Mouse (Mus musculus) intestine, embryonic 16.5 days (tissue): Measurements from ENCODE around the gene Enpp4. TPM values are rescaled to one million over a fixed set of nuclear protein-coding genes. Genes with fewer than 3 reads are reported as not detected.
A peak's percentile ranks its signal among the peaks of the same experiment; 100 is the strongest.

Source experiments
- ATAC-seq: fragments of 200-750 bp; cut with Nextera tagmentation; 2 replicates; pipeline ENCODE4 v1.8.0; 2017; ENCODE audit warnings: moderate TSS enrichment, moderate library complexity
- H3K27ac ChIP-seq: fragments of 300-500 bp; sonication (generic); 2 replicates; pipeline ENCODE4 v1.5.1; 2014; ENCODE audit warnings: mild to moderate bottlenecking, low read length
- H3K27me3 ChIP-seq: fragments of 300-500 bp; sonication (generic); replicated peaks from 2 replicates; pipeline ENCODE4 v1.6.1; 2014; ENCODE audit warnings: low read length, control low read depth, mixed read lengths; ENCODE audit not compliant: control insufficient read depth, insufficient read depth
- H3K36me3 ChIP-seq: fragments of 300-500 bp; sonication (generic); 2 replicates; pipeline ENCODE4 v1.6.1; 2014; ENCODE audit warnings: low read length, control low read depth; ENCODE audit not compliant: control insufficient read depth, insufficient read depth
- H3K4me1 ChIP-seq: fragments of 300-500 bp; sonication (generic); 2 replicates; pipeline ENCODE4 v1.6.1; 2014; ENCODE audit warnings: low read length, control low read depth, mixed read lengths; ENCODE audit not compliant: control insufficient read depth, insufficient read depth
- H3K4me2 ChIP-seq: fragments of 300-500 bp; sonication (generic); 2 replicates; pipeline ENCODE4 v1.6.1; 2014; ENCODE audit warnings: low read depth, low read length, control low read depth
- H3K4me3 ChIP-seq: fragments of 300-500 bp; sonication (generic); 2 replicates; pipeline ENCODE4 v1.5.1; 2014; ENCODE audit warnings: mild to moderate bottlenecking, low read length
- H3K9ac ChIP-seq: fragments of 300-500 bp; sonication (generic); 2 replicates; pipeline ENCODE4 v1.6.1; 2014; ENCODE audit warnings: low read depth, low read length
- H3K9me3 ChIP-seq: fragments of 300-500 bp; sonication (generic); 2 replicates; pipeline ENCODE4 v1.6.1; 2016; ENCODE audit warnings: low read length, control low read depth; ENCODE audit not compliant: control insufficient read depth
- WGBS: fragments of 180-500 bp; shearing (Covaris S2); extraction: QIAGEN DNeasy Blood & Tissue Kit; methylation state at CpG from one replicate; pipeline ENCODE4 v1.1.7; 2014; 5-methylcytosine and 5-hydroxymethylcytosine counted together
- polyA plus RNA-seq: library from polyadenylated mRNA; unstranded; fragments of >200 nt; fragmentation: Nextera tagmentation; extraction: Ambion mirVana; gene quantifications from 2 replicates; pipeline ENCODE4 v1.2.1, GENCODE M21; 2015

Enpp4 gene
- polyA plus RNA-seq = 4.4 and 4.9 TPM in 2 replicates

DNA sequence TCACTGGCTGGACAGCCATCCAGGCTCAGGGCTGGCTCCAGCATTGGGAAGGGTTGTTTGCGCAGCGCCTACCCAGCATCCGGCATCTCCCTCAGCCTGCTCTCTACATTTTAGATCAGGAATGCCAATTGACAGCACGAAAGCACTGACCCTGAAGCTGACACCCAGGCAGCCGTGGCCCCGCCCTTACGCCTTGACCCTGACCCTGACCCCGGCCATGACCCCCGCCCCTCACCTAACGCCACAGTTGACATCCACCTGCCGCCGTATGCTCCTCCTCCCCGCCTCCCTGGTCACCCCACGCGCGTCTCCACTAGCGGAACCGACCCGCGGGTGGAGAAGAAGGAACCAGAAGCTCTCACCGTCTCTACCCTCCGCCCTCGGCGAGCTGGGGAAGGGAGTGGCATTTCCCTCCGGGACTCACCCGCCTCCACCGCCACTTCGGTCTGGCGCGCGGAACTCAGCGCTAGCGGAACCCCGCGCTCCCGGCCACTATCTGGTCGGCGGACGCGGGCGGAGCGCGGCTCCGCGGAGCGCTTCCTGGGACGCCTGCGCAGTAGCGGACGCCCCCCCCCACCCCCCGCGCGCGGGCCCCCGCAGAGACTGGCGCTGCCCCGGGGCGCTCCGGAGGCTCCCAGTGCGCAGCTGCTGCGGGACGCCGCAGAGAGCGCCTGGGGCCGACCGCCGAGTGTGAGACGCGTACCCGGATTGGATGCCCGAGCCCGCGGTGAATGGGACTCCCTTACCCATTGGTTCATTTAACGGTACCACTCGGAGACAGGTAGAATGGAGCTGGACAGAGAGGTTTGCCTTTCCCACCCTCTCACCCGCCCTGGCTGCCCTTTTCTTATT is at the start of gene Enpp4:
Gene Enpp4 (minus strand): TSS at position 523 of the 852 bp plus-strand sequence.
- Histone ChIP-seq H3K36me3 (no peaks in the 10 kb centered on the region), H3K9ac (peak within 1 kb of the TSS; percentile 78), H3K4me1 (0 out of 2 replicates have a peak, but pooled peaks cover 2% of the 10 kb centered on the region), H3K27ac (peak within 1 kb of the TSS; percentile 57; the same call in 1 of the 2 replicates), H3K9me3 (no peaks in the 10 kb centered on the region), H3K4me3 (peak within 1 kb of the TSS; percentile 77), H3K27me3 (no peaks in the 10 kb centered on the region), H3K4me2 (peak within 1 kb of the TSS; percentile 95)
- under 1% methylated on average over 73 of the region's 76 CpGs for WGBS
- peak; percentile 99 for ATAC-seq

GRCm38 (mm10) chr17:44155204-44155603 is 49.6 kb upstream of the Enpp4 start:
- H3K9ac ChIP-seq = no peak overlapping the region
- WGBS = 64% methylated on average over 2 of the region's 2 CpGs
- ATAC-seq = no peak
- H3K27ac ChIP-seq = no peak overlapping the region
- no peak overlapping the region for H3K4me2 ChIP-seq
- no peak overlapping the region for H3K4me3 ChIP-seq
- peaks cover 5% of the 10 kb centered on the region; the same call in 1 of the 2 replicates for H3K4me1 ChIP-seq
- no peaks in the 10 kb centered on the region for H3K9me3 ChIP-seq
- no peaks in the 10 kb centered on the region for H3K27me3 ChIP-seq
- no peaks in the 10 kb centered on the region for H3K36me3 ChIP-seq

GRCm38 (mm10) chr17:44153871-44154270 is 48.3 kb upstream of the Enpp4 start:
- Histone ChIP-seq H3K9ac (no peak overlapping the region), H3K4me2 (no peak overlapping the region), H3K4me1 (peaks cover 9% of the 10 kb centered on the region; the same call in 1 of the 2 replicates), H3K27me3 (no peaks in the 10 kb centered on the region), H3K9me3 (no peaks in the 10 kb centered on the region), H3K4me3 (no peak overlapping the region), H3K27ac (no peak overlapping the region), H3K36me3 (no peaks in the 10 kb centered on the region)
- WGBS = 38% methylated on average over 5 of the region's 5 CpGs
- no peak for ATAC-seq

- H3K27ac ChIP-seq = peak overlapping the region; percentile 78
- H3K4me2 ChIP-seq = peak overlapping the region; percentile 34
- H3K4me1 ChIP-seq = peaks cover 12% of the 10 kb centered on the region
- no peaks in the 10 kb centered on the region for H3K36me3 ChIP-seq
- peak; percentile 75 for ATAC-seq
- H3K9me3 ChIP-seq = no peaks in the 10 kb centered on the region
- H3K9ac ChIP-seq = no peak overlapping the region
- no peak overlapping the region for H3K4me3 ChIP-seq
- 48% methylated on average over 8 of the region's 8 CpGs for WGBS
- H3K27me3 ChIP-seq = no peaks in the 10 kb centered on the region
Measured at GRCm38 (mm10) chr17:44151889-44152288, 46.3 kb upstream of the Enpp4 start.

- no peaks in the 10 kb centered on the region for H3K9me3 ChIP-seq
- ATAC-seq = no peak
- peak overlapping the region; percentile 78 for H3K27ac ChIP-seq
- no peaks in the 10 kb centered on the region for H3K36me3 ChIP-seq
- H3K4me3 ChIP-seq = no peak overlapping the region
- no peak overlapping the region for H3K4me2 ChIP-seq
- no peaks in the 10 kb centered on the region for H3K27me3 ChIP-seq
- H3K9ac ChIP-seq = no peak overlapping the region
- H3K4me1 ChIP-seq = peaks cover 12% of the 10 kb centered on the region
- WGBS = 74% methylated on average over 3 of the region's 3 CpGs
Measured at GRCm38 (mm10) chr17:44151130-44151529, 45.5 kb upstream of the Enpp4 start.

DNA sequence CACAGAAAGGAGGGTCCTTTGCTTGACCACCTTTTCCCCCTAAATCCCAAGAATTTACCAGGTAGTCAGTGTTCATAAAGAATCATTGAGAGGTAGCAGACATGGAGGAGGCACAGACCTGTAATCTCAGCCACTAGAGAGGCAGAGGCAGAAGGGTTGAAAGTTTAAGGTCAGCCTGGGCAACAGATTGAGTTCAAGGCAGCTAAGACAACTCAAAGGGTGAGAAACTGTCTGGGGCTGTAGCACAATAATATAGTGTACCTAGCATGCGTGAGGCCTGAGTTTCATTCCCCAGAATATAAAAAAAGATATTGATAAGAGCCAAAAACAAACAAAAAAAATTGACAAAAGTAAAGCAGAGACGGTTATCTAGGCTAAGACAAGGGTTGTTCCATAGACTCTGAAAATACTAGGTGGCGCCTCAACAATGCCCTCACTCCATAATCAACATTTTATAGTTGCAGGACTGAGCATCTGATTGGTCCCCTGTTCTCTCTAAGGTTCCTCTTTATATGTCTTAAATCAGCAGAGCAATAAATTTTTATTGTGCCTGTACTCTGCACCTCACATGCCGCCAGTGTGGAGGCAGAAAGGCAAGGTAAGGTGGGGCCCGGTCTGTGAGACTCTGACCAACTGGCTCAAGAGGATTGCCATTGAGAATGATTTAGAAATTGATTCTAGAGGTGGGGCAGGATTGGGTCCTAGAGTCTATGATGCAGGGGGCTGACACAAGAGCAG is 42.7 kb upstream of the Enpp4 start:
- H3K36me3 ChIP-seq = no peaks in the 10 kb centered on the region
- peak overlapping the region; percentile 93 for H3K27ac ChIP-seq
- H3K4me3 ChIP-seq = no peak overlapping the region
- H3K27me3 ChIP-seq = no peaks in the 10 kb centered on the region
- 62% methylated on average over 5 of the region's 5 CpGs for WGBS
- ATAC-seq = peak; percentile 93
- H3K4me1 ChIP-seq = peaks cover 7% of the 10 kb centered on the region; the same call in 1 of the 2 replicates
- H3K9ac ChIP-seq = no peak overlapping the region
- H3K4me2 ChIP-seq = no peak overlapping the region
- no peaks in the 10 kb centered on the region for H3K9me3 ChIP-seq

DNA sequence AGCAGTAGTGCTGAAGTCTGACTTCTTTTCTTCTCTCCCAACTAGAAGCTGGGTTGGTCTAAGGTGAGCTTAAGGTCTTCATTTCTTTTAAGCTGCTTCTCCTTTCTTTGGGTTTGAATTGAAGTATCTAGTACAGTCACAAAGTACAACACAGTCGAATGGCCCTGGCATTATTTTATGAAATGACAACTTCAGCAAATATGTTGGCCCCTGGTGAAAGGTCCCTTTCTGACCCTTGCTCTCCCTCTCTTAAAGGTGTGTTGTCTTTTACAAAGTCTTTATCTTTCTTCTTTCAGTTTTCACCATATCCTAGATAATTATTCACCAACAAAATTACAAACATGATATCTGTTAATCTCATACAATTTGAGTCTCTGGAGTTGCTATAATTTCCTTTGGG is 40.2 kb upstream of the Enpp4 start:
- Histone ChIP-seq H3K27ac (peak overlapping the region; percentile 52; the same call in 1 of the 2 replicates), H3K9ac (no peak overlapping the region), H3K4me2 (0 out of 2 replicates have a peak overlapping the region, but pooled peaks have one; percentile 4), H3K27me3 (no peaks in the 10 kb centered on the region), H3K36me3 (no peaks in the 10 kb centered on the region), H3K4me3 (no peak overlapping the region), H3K4me1 (peaks cover 7% of the 10 kb centered on the region; the same call in 1 of the 2 replicates), H3K9me3 (no peaks in the 10 kb centered on the region)
- 63% methylated on average over 1 of the region's 1 CpGs for WGBS
- ATAC-seq = peak; percentile 55

- Histone ChIP-seq H3K27ac (peak overlapping the region; percentile 73), H3K4me2 (peak overlapping the region; percentile 47)
Measured at GRCm38 (mm10) chr17:44136863-44137640, 31.4 kb upstream of the Enpp4 start.

More at GRCm38 (mm10) chr17:44136863-44137640, 31.4 kb upstream of the Enpp4 start:
- H3K4me1 ChIP-seq = 0 out of 2 replicates have a peak, but pooled peaks cover 3% of the 10 kb centered on the region
- 0 out of 2 replicates have a peak, but pooled peaks have one; percentile 11 for ATAC-seq
- 74% methylated on average over 10 of the region's 10 CpGs for WGBS
- no peaks in the 10 kb centered on the region for H3K27me3 ChIP-seq
- H3K9ac ChIP-seq = peak overlapping the region; percentile 60
- H3K36me3 ChIP-seq = no peaks in the 10 kb centered on the region
- H3K9me3 ChIP-seq = no peaks in the 10 kb centered on the region
- H3K4me3 ChIP-seq = peak overlapping the region; percentile 45
